Mouse (Mus musculus): ENCODE data around the gene Eapp. TPM values are rescaled to one million over a fixed set of nuclear protein-coding genes. Genes with fewer than 3 reads are reported as not detected.
A peak's percentile ranks its signal among the peaks of the same experiment; 100 is the strongest.
"Not testable (repeated sequence)": the region's sequence is repeated elsewhere in the genome, so short reads cannot be mapped to it uniquely, and the experiment has no call there.

Gene Eapp
- polyA plus RNA-seq (2012), result 3.7 and 5.9 TPM in 2 replicates

GRCm38 (mm10) chr12:54695511-54696241 lies at the start of gene Eapp:
Gene Eapp, minus strand, starts transcription at chr12:54695897.
- no peaks in the 10 kb centered on the region for H3K9me3 ChIP-seq (ENCODE audit: control insufficient read depth, low read length)
- H3K27me3 ChIP-seq (ENCODE audit: control insufficient read depth), result no peaks in the 10 kb centered on the region
- peaks cover 22% of the 10 kb centered on the region for H3K36me3 ChIP-seq (ENCODE audit: control insufficient read depth)
- TF ChIP-seq TAL1 (IDR thresholded peaks at IDR 0.05; ENCODE audit: low read length) (no peak), GATA1 (IDR thresholded peaks at IDR 0.05; ENCODE audit: low read length) (no peak)
- H3K4me3 ChIP-seq (replicated peaks), result peak within 1 kb of the TSS; percentile 89
- peaks cover 58% of the 10 kb centered on the region for H3K4me1 ChIP-seq (ENCODE audit: control insufficient read depth)

GRCm38 (mm10) chr12:54738661-54739243 lies 43.1 kb upstream of the Eapp start:
- not testable (repeated sequence) for H3K9me3 ChIP-seq (ENCODE audit: control insufficient read depth, low read length); H3K4me3 ChIP-seq (replicated peaks); H3K27me3 ChIP-seq (ENCODE audit: control insufficient read depth); H3K36me3 ChIP-seq (ENCODE audit: control insufficient read depth); H3K4me1 ChIP-seq (ENCODE audit: control insufficient read depth)

DNA sequence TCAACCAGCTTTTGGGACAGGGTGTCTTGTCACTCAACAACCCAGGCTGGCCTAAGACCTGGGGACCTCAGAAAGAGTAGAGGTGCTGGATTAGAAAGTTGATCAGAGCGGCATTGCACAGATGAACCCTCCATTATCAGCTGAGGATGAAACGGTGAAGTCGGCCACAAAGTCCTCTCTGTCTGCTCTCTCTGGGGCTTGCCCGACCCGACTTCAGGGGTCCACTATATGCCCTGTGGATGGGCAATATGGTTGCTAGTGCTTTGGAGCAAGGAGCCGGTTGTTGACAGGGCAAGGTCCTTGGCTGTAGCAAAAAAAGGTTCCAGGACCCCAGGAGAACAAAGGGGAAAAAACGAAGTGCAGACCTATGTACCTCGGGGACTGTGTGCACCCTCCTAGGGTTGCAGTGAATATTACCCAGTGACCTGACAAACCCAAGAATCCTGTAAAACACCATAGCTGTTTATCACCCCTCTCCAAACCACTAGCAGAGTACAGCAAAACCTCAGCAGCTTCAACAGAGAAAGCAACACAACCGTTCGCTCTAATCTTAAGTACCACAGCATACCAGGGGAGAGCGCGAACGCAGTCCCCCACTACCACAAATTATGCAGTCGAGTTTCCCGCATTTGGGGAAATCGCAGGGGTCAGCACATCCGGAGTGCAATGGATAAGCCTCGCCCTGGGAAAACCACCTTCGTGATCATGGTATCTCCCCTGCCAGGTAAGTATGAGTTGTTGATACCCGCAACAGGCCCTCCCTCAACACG lies 42.4 kb upstream of the Eapp start:
- not testable (repeated sequence) for H3K4me3 ChIP-seq (replicated peaks); H3K27me3 ChIP-seq (ENCODE audit: control insufficient read depth); H3K36me3 ChIP-seq (ENCODE audit: control insufficient read depth); H3K9me3 ChIP-seq (ENCODE audit: control insufficient read depth, low read length); H3K4me1 ChIP-seq (ENCODE audit: control insufficient read depth)

DNA sequence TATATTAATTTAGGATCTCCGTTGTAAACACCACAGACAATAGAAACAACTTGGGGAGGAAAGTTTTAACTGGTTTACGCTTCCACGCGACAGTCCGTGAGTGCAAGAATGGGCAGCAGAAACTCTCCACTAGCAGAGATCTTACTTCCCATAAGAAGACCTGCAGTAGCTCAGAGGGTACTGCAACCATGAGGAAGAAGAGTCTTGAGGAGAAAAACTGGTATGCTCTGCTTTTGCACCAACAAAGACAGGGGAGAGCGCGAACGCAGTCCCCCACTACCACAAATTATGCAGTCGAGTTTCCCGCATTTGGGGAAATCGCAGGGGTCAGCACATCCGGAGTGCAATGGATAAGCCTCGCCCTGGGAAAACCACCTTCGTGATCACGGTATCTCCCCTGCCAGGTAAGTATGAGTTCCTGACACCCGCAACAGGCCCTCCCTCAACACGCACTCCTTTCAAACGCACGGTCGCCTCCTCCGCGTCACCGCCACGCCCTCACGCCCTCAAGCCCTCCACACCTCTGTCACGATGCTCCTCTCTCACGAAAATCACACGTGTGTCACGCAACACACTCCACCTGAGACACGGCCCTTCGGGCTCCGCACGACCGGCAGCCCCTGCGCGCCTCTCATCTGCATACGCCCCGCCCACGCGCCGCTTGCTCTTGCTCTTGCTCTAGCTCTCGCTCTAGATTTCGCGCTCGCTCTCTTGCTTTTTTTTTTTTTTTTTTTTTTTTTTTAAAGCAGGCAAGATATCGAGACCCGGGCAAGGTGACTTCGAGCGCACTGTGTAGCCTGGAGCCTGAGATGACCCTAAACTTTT lies 38.8 kb upstream of the Eapp start:
- H3K36me3 ChIP-seq (ENCODE audit: control insufficient read depth); H3K9me3 ChIP-seq (ENCODE audit: control insufficient read depth, low read length); H3K27me3 ChIP-seq (ENCODE audit: control insufficient read depth); H3K4me3 ChIP-seq (replicated peaks); H3K4me1 ChIP-seq (ENCODE audit: control insufficient read depth): not testable (repeated sequence)

DNA sequence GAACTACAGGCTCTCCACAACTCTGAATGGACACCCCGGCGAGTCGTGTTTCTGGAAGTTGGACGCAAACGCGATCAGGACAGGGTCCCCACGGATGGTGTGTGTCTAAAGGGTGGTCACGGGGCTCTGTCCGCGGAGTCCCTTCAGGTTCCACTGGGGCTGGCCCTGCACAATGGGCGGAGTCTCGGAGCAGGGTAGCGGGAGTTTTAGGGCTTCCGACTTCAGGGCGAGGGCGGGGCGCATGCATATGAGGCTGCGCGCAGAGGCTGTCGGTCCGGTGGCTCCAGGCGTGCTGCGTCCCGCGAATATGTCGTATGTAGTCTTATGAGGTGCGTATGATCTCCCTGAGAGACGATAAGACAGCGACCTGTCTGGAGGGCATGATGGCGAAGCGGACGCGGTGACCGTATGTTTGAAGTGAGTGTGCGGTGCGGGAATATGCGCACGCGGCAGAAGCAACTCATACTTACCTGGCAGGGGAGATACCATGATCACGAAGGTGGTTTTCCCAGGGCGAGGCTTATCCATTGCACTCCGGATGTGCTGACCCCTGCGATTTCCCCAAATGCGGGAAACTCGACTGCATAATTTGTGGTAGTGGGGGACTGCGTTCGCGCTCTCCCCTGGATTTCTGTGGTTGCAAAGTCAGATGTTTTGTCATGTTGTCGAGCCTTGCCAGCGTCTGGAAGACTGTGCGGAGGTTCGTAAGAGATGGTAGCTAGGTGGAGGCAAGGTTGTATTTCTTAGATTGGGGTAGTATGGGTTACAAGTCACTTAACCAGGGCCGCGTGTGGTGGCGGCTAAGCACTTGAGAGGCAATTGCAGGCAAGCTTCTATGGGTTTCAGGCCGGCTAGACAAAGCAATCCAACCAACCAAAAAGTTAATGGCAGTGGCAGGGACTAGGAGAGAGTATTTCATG lies 33.7 kb upstream of the Eapp start:
- not testable (repeated sequence) for H3K4me1 ChIP-seq (ENCODE audit: control insufficient read depth); H3K27me3 ChIP-seq (ENCODE audit: control insufficient read depth); H3K36me3 ChIP-seq (ENCODE audit: control insufficient read depth); H3K9me3 ChIP-seq (ENCODE audit: control insufficient read depth, low read length); H3K4me3 ChIP-seq (replicated peaks)

GRCm38 (mm10) chr12:54718871-54719786 lies 23.4 kb upstream of the Eapp start:
- not testable (repeated sequence) for H3K36me3 ChIP-seq (ENCODE audit: control insufficient read depth); H3K27me3 ChIP-seq (ENCODE audit: control insufficient read depth); H3K4me1 ChIP-seq (ENCODE audit: control insufficient read depth); H3K4me3 ChIP-seq (replicated peaks); H3K9me3 ChIP-seq (ENCODE audit: control insufficient read depth, low read length)

DNA sequence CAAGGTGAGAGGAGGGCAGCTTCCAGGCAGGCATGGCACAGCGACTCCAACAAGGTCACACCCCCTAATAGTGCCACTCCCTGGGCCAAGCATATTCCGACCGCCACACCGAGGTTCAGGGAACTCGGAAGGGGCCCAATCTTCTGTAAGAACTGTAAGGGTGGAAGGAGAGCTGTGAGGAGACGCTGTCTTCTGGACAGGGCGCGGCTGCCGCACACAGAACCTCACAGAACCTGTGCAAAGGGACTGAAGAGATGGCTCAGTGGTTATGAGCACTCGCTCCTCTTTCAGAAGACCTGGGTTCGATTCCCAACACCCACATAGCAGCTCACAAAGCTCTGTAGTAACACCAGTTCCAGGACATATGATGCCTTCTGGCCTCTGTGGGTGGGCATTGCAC lies 21.8 kb upstream of the Eapp start:
- H3K9me3 ChIP-seq (ENCODE audit: control insufficient read depth, low read length); H3K4me1 ChIP-seq (ENCODE audit: control insufficient read depth); H3K27me3 ChIP-seq (ENCODE audit: control insufficient read depth); H3K36me3 ChIP-seq (ENCODE audit: control insufficient read depth); H3K4me3 ChIP-seq (replicated peaks): not testable (repeated sequence)

- not testable (repeated sequence) for H3K27me3 ChIP-seq (ENCODE audit: control insufficient read depth); H3K4me1 ChIP-seq (ENCODE audit: control insufficient read depth); H3K9me3 ChIP-seq (ENCODE audit: control insufficient read depth, low read length); H3K36me3 ChIP-seq (ENCODE audit: control insufficient read depth); H3K4me3 ChIP-seq (replicated peaks)
Observed at GRCm38 (mm10) chr12:54713822-54714626, 18.3 kb upstream of the Eapp start.

DNA sequence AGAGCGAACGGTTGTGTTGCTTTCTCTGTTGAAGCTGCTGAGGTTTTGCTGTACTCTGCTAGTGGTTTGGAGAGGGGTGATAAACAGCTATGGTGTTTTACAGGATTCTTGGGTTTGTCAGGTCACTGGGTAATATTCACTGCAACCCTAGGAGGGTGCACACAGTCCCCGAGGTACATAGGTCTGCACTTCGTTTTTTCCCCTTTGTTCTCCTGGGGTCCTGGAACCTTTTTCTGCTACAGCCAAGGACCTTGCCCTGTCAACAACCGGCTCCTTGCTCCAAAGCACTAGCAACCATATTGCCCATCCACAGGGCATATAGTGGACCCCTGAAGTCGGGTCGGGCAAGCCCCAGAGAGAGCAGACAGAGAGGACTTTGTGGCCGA lies 14.8 kb upstream of the Eapp start:
- H3K27me3 ChIP-seq (ENCODE audit: control insufficient read depth); H3K4me1 ChIP-seq (ENCODE audit: control insufficient read depth); H3K9me3 ChIP-seq (ENCODE audit: control insufficient read depth, low read length); H3K4me3 ChIP-seq (replicated peaks); H3K36me3 ChIP-seq (ENCODE audit: control insufficient read depth): not testable (repeated sequence)

DNA sequence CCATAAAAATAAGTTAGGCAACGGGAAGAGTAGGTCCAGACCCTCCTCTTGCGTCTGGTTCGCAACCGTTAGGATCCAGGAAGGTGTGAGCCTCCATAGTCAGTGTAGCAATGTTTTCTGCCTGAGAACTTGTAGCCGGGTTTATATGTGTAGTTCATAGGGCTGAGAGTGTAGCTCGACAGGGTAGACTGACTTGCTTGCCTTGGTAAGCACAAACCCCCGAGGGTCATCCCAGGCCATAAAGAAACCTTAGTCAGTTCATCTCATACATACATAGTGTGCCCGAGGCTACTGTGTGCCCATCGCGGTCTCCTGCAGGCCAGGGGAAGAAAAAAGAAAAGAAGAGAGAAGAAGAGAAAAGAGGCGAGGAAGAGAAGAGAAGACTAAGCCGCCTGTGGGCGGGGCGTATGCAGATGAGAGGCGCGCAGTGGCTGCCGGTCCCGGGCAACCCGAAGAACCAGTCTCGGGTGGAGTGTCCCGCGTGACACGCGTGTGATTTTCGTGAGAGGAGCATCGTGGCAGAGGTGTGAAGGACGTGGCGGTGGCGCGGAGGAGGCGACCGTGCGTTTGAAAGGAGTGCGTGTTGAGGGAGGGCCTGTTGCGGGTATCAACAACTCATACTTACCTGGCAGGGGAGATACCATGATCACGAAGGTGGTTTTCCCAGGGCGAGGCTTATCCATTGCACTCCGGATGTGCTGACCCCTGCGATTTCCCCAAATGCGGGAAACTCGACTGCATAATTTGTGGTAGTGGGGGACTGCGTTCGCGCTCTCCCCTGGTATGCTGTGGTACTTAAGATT lies 14.2 kb upstream of the Eapp start:
- not testable (repeated sequence) for H3K36me3 ChIP-seq (ENCODE audit: control insufficient read depth); H3K4me3 ChIP-seq (replicated peaks); H3K27me3 ChIP-seq (ENCODE audit: control insufficient read depth); H3K4me1 ChIP-seq (ENCODE audit: control insufficient read depth); H3K9me3 ChIP-seq (ENCODE audit: control insufficient read depth, low read length)
